Mouse (Mus musculus): ENCODE results near the gene Top1. TPM values are rescaled to one million over a fixed set of nuclear protein-coding genes. Genes with fewer than 3 reads are reported as not detected.

Top1 gene
- polyA plus RNA-seq, 1 experiment from 2014 or later, result 67.6 TPM

DNA sequence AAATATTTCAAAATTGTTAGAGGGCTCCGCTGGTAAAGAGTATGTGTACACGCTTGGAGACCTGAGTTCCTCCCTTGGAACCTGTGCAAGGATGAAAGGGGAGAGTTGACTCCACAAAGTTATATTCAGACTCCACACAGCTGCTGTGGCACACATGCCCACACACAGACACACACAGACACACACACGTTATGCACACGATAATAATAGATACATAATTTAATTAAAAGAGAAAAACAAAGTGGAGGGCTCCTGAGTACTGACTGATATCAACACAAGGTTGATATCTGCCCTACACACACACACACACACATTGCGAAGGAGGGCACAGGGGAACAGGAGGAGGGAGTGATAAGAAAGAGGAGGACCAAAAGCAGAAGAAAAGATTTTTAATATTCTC lies 26.4 kb upstream of the Top1 start:
- Histone ChIP-seq H3K4me3 (replicated peaks; ENCODE audit: low read length) (no peak overlapping the region), H3K36me3 (replicated peaks; ENCODE audit: control insufficient read depth, insufficient read depth) (no peaks in the 10 kb centered on the region), H3K27me3 (ENCODE audit: control insufficient read depth, insufficient read depth, low read length) (no peaks in the 10 kb centered on the region), H3K27ac (no peak overlapping the region), H3K4me1 (replicated peaks; ENCODE audit: control insufficient read depth, insufficient read depth, low read length) (0 out of 2 replicates have a peak, but pooled peaks cover 4% of the 10 kb centered on the region), H3K9me3 (ENCODE audit: control insufficient read depth, low read length) (no peaks in the 10 kb centered on the region), H3K9ac (no peak overlapping the region), H3K4me2 (replicated peaks) (no peak overlapping the region)
- 86% methylated on average over 5 of the region's 5 CpGs for WGBS
- no peak for DNase-seq (ENCODE audit: low spot score)
- ATAC-seq (ENCODE audit: low FRiP score), result no peak

DNA sequence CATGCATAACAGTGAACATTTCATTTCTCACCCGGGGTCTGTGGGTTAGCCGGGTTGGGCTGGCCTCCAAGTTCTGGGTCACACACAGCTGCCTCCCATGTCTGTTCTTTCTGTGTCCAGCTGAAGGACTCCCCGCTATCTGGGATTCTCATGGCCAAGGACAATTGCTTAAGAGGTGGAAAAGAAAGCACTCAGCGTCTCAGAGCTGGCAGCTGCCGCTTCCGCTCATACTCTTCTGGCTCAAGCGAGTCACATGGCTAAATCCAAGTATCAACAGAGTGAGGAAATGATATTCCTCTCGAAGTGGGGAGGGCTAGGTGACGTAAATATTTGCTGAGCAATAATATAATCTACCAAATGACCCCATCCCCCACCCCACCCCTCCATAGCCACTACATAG lies 25.9 kb upstream of the Top1 start:
- Histone ChIP-seq H3K9ac (no peak overlapping the region), H3K4me1 (replicated peaks; ENCODE audit: control insufficient read depth, insufficient read depth, low read length) (0 out of 2 replicates have a peak, but pooled peaks cover 4% of the 10 kb centered on the region), H3K4me3 (replicated peaks; ENCODE audit: low read length) (no peak overlapping the region), H3K27me3 (ENCODE audit: control insufficient read depth, insufficient read depth, low read length) (no peaks in the 10 kb centered on the region), H3K36me3 (replicated peaks; ENCODE audit: control insufficient read depth, insufficient read depth) (no peaks in the 10 kb centered on the region), H3K9me3 (ENCODE audit: control insufficient read depth, low read length) (no peaks in the 10 kb centered on the region), H3K4me2 (replicated peaks) (no peak overlapping the region), H3K27ac (no peak overlapping the region)
- ATAC-seq (ENCODE audit: low FRiP score), result no peak
- DNase-seq (ENCODE audit: low spot score), result no peak
- WGBS, result 60% methylated on average over 9 of the region's 9 CpGs

DNA sequence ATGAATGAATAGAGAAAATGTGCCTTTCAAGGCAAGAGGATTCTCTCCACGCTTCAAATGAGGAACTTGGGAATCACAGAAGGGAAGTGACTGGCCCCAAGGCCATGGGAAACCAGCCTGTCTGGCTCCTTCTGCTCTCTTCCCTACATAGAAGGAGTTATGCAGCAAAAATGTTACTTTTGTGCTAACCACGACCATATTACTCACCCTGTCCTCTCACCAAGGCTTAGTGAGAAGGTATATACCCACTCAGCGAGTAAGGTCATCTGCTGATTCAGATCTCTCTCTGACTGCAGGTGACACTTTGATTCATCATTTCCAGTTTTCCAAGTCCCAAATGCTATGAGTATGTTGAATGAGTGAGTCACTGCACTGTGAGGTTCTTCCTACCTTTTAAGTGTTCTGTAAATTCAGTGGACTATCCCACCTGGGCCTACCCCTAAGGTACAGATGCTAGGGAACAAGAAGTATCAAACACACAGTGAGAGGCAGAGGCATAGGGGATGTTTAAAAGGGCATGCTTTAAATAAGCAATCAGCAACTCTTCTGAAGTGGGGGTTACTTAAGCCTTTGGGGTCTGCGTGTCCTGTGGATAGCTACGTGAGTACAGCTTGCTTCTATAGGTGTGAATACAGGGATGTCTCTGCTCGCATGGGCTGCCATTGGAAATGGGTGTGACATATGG lies 25.3 kb upstream of the Top1 start:
- 77% methylated on average over 6 of the region's 6 CpGs for WGBS
- no peak overlapping the region for H3K4me3 ChIP-seq (replicated peaks; ENCODE audit: low read length)
- no peak overlapping the region for H3K27ac ChIP-seq
- H3K27me3 ChIP-seq (ENCODE audit: control insufficient read depth, insufficient read depth, low read length), result no peaks in the 10 kb centered on the region
- H3K36me3 ChIP-seq (replicated peaks; ENCODE audit: control insufficient read depth, insufficient read depth), result no peaks in the 10 kb centered on the region
- H3K4me2 ChIP-seq (replicated peaks), result no peak overlapping the region
- H3K9ac ChIP-seq, result no peak overlapping the region
- H3K4me1 ChIP-seq (replicated peaks; ENCODE audit: control insufficient read depth, insufficient read depth, low read length), result 0 out of 2 replicates have a peak, but pooled peaks cover 4% of the 10 kb centered on the region
- ATAC-seq (ENCODE audit: low FRiP score) (no peak), DNase-seq (ENCODE audit: low spot score) (no peak)
- H3K9me3 ChIP-seq (ENCODE audit: control insufficient read depth, low read length), result no peaks in the 10 kb centered on the region

DNA sequence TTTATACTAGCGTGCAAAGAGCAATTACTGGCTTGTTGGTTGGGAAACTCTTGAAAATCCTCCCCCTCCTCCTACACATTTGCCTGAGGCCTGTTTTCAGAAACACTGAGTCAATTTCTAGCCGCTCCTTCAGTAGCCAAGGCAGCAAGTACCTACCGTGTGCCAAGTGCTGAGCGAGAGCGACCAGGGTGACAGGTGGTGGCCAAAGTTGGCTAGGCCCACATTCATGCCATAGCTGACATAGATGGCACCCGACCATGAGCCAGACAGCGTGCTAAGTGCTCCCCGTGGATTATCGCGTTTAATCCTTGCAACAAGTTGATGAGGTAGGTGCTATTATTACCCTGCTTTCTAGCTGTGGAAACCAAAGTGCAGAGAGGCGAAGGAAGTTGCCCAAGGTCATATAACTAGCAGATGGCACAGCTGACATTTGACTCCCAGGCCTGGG lies 24.7 kb upstream of the Top1 start:
- H3K9me3 ChIP-seq (ENCODE audit: control insufficient read depth, low read length), result no peaks in the 10 kb centered on the region
- ATAC-seq (ENCODE audit: low FRiP score) (no peak), DNase-seq (ENCODE audit: low spot score) (no peak)
- 83% methylated on average over 11 of the region's 11 CpGs for WGBS
- no peak overlapping the region for H3K4me2 ChIP-seq (replicated peaks)
- H3K4me3 ChIP-seq (replicated peaks; ENCODE audit: low read length), result no peak overlapping the region
- H3K27ac ChIP-seq, result no peak overlapping the region
- H3K36me3 ChIP-seq (replicated peaks; ENCODE audit: control insufficient read depth, insufficient read depth), result no peaks in the 10 kb centered on the region
- 0 out of 2 replicates have a peak, but pooled peaks cover 4% of the 10 kb centered on the region for H3K4me1 ChIP-seq (replicated peaks; ENCODE audit: control insufficient read depth, insufficient read depth, low read length)
- no peak overlapping the region for H3K9ac ChIP-seq
- no peaks in the 10 kb centered on the region for H3K27me3 ChIP-seq (ENCODE audit: control insufficient read depth, insufficient read depth, low read length)

DNA sequence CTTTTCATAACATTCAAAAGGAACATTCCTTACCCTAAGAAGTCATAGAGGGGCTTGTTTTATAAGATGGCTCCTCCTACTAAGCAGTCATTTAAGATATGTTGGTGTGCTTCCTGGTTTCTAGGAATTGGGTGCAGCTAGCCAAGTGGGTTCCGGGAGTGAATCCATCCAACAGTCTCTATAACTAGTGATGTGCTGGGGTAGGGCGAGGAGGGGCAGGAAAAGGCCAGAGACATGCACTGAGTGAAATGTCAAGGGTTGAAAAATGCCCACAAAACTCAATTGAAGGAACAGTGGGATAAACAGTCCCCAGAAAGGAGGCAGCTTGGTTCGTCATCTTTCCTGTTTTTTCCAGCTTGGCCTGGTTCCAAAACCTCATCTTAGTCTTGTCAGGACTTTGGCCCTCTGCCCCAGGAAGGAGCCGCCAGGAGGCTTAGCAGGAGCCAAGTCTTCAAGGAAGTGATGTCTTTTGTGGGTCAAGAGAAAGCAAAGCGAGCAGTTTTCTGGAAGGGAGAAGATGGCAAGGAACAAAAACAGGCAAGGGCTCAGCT lies 24.0 kb upstream of the Top1 start:
- H3K4me2 ChIP-seq (replicated peaks), result no peak overlapping the region

DNA sequence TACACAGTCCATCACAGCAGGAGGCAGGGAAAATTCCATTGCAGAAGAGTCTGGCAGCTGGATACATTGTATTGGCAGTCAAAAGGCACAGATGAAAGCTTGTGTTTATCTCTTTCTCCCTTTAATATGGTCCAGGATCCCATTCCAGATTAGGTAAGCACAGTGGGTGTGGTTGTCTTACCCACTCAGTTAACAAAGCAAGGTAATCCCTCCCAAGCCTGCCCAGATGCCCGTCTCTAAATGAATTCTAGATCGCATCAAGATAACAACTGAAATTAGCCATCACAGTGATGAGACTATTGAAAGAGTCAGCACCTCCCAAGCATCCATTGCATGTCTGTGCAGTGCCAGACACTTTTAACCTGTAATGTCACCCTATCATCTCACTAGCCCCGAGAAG lies 23.0 kb upstream of the Top1 start:
- Histone ChIP-seq H3K9ac (no peak overlapping the region), H3K4me1 (replicated peaks; ENCODE audit: control insufficient read depth, insufficient read depth, low read length) (0 out of 2 replicates have a peak, but pooled peaks cover 4% of the 10 kb centered on the region), H3K9me3 (ENCODE audit: control insufficient read depth, low read length) (no peaks in the 10 kb centered on the region), H3K4me2 (replicated peaks) (no peak overlapping the region), H3K36me3 (replicated peaks; ENCODE audit: control insufficient read depth, insufficient read depth) (no peaks in the 10 kb centered on the region), H3K4me3 (replicated peaks; ENCODE audit: low read length) (no peak overlapping the region), H3K27ac (no peak overlapping the region), H3K27me3 (ENCODE audit: control insufficient read depth, insufficient read depth, low read length) (no peaks in the 10 kb centered on the region)
- 90% methylated on average over 3 of the region's 3 CpGs for WGBS
- no peak for DNase-seq (ENCODE audit: low spot score)
- ATAC-seq (ENCODE audit: low FRiP score), result no peak

More for the DNA sequence above, 24.0 kb upstream of the Top1 start:
- ATAC-seq (ENCODE audit: low FRiP score) (no peak), DNase-seq (ENCODE audit: low spot score) (peak; percentile 69)
- no peaks in the 10 kb centered on the region for H3K27me3 ChIP-seq (ENCODE audit: control insufficient read depth, insufficient read depth, low read length)
- 60% methylated on average over 5 of the region's 5 CpGs for WGBS
- H3K9me3 ChIP-seq (ENCODE audit: control insufficient read depth, low read length), result no peaks in the 10 kb centered on the region
- H3K27ac ChIP-seq, result 0 out of 2 replicates have a peak overlapping the region, but pooled peaks have one; percentile 9
- H3K4me3 ChIP-seq (replicated peaks; ENCODE audit: low read length), result no peak overlapping the region
- no peaks in the 10 kb centered on the region for H3K36me3 ChIP-seq (replicated peaks; ENCODE audit: control insufficient read depth, insufficient read depth)
- H3K4me1 ChIP-seq (replicated peaks; ENCODE audit: control insufficient read depth, insufficient read depth, low read length), result 0 out of 2 replicates have a peak, but pooled peaks cover 4% of the 10 kb centered on the region
- no peak overlapping the region for H3K9ac ChIP-seq

DNA sequence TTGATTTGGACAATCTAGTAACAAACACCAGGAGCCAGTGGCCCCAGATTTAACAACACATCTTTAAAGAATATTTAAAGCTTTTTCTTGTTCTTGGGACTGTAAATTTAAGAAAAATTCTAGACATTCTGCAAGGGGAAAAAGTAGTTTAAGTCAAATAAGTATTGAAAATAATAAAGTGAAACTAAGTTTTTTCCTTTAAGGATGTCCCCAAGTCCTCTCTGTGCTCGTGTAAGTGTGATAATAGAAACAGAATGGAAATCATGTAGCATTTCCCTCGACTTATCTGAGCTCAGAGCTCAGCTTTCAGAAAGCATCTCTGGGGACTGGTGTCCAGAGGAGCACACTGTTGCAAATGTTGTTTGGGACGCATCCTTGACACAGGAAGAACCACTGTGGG lies 21.9 kb upstream of the Top1 start:
- DNase-seq (ENCODE audit: low spot score) (no peak), ATAC-seq (ENCODE audit: low FRiP score) (no peak)
- Histone ChIP-seq H3K4me3 (replicated peaks; ENCODE audit: low read length) (no peak overlapping the region), H3K36me3 (replicated peaks; ENCODE audit: control insufficient read depth, insufficient read depth) (no peaks in the 10 kb centered on the region), H3K9me3 (ENCODE audit: control insufficient read depth, low read length) (no peaks in the 10 kb centered on the region), H3K27ac (no peak overlapping the region), H3K4me1 (replicated peaks; ENCODE audit: control insufficient read depth, insufficient read depth, low read length) (0 out of 2 replicates have a peak, but pooled peaks cover 4% of the 10 kb centered on the region), H3K27me3 (ENCODE audit: control insufficient read depth, insufficient read depth, low read length) (no peaks in the 10 kb centered on the region), H3K4me2 (replicated peaks) (no peak overlapping the region), H3K9ac (no peak overlapping the region)
- 76% methylated on average over 3 of the region's 3 CpGs for WGBS

DNA sequence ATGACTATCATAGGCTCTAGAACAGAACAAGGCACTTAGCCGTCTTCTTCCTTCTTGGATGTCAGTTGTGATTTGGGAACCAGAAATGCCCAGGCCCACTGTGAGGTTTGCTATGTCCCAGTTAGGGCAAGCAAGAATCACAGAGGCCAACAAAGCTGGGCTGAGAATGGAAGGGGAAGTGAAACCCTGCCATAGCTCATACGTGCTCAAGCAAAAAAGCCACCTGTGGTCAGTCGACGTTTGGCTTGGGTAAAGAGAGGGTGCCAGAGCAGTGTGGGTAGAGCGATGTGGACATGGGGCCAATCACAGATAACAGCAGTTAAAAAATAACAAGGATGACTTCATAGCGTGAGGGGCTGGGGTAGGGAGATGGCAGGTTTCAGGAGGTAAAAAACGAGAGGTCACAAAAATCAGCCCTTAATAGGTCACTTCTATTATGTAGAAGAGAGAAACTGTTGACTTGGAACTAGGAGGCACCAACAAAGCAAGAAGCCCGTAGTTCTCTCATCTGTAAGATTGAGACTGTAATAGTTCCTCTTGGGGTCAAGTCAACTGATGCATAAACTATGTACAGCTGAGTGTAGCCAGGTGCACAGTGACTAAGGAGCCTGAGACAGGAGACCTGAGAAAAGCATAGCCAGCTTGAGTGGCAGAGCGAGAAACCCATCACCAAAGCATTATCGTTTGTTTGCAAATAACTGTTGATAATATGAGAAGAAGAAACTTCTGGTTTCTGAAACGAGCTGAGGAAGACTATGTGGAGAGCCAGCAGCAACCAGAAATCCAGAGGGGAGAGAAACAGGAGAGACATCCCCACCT lies 18.3 kb upstream of the Top1 start:
- 93% methylated on average over 11 of the region's 11 CpGs for whole genome bisulfite sequencing
- Histone ChIP-seq H3K9ac (no peak overlapping the region), H3K27ac (no peak overlapping the region), H3K4me1 (replicated peaks; ENCODE audit: control insufficient read depth, insufficient read depth, low read length) (no peaks in the 10 kb centered on the region), H3K36me3 (replicated peaks; ENCODE audit: control insufficient read depth, insufficient read depth) (no peaks in the 10 kb centered on the region), H3K9me3 (ENCODE audit: control insufficient read depth, low read length) (no peaks in the 10 kb centered on the region), H3K27me3 (ENCODE audit: control insufficient read depth, insufficient read depth, low read length) (no peaks in the 10 kb centered on the region), H3K4me2 (replicated peaks) (no peak overlapping the region), H3K4me3 (replicated peaks; ENCODE audit: low read length) (no peak overlapping the region)
- DNase-seq (ENCODE audit: low spot score) (no peak), ATAC-seq (ENCODE audit: low FRiP score) (no peak)

DNA sequence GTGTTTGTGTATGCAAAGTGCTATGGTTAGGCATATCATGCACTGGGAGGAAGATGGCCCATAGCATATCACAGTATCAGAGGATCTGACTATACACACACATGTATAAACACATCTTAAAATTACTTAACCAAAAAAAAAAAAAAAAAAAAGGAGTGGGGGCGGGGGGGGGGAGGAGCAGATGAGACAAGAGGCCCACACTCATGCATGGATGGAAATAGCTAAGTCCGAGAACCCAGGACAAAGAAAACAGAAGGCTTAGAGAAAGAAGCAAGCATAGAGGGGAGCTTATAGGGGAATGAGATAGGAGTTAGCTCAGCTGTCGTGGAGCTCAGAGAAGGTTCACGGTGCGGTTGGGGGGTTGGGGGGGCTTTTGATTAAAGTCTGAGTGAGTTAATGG lies 17.6 kb upstream of the Top1 start:
- H3K4me3 ChIP-seq (replicated peaks; ENCODE audit: low read length), result no peak overlapping the region
- no peaks in the 10 kb centered on the region for H3K36me3 ChIP-seq (replicated peaks; ENCODE audit: control insufficient read depth, insufficient read depth)
- DNase-seq (ENCODE audit: low spot score) (no peak), ATAC-seq (ENCODE audit: low FRiP score) (no peak)
- H3K27ac ChIP-seq, result no peak overlapping the region
- 86% methylated on average over 4 of the region's 5 CpGs for WGBS
- no peak overlapping the region for H3K9ac ChIP-seq
- H3K27me3 ChIP-seq (ENCODE audit: control insufficient read depth, insufficient read depth, low read length), result no peaks in the 10 kb centered on the region
- H3K4me2 ChIP-seq (replicated peaks), result no peak overlapping the region
- no peaks in the 10 kb centered on the region for H3K4me1 ChIP-seq (replicated peaks; ENCODE audit: control insufficient read depth, insufficient read depth, low read length)
- no peaks in the 10 kb centered on the region for H3K9me3 ChIP-seq (ENCODE audit: control insufficient read depth, low read length)
